Mouse (Mus musculus): ENCODE data around the gene Urb1.

The Urb1 gene

DNA sequence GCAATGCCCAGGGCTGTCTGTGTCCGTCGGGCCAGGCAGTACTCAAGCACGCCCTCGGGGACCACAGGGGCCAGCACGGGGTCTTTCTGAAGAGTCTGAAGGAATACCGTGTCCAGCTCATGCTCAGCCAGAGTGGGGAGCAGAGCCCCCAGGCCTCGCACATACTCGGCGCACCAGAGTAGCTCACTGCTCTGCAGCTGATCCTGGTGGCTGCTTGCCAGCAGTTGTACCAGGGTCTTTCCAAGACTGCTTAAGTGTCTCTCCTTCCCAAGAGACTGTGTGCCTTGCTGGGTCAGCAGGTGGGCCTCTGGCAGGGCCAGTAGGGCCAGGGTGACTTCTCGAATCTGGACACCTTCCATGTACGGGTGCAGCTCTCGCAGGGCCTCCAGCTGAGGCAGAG, 36.0 kb downstream of the Urb1 start:
- DNase-seq (ENCODE audit: low spot score in 2 of 2), result no peak

DNA sequence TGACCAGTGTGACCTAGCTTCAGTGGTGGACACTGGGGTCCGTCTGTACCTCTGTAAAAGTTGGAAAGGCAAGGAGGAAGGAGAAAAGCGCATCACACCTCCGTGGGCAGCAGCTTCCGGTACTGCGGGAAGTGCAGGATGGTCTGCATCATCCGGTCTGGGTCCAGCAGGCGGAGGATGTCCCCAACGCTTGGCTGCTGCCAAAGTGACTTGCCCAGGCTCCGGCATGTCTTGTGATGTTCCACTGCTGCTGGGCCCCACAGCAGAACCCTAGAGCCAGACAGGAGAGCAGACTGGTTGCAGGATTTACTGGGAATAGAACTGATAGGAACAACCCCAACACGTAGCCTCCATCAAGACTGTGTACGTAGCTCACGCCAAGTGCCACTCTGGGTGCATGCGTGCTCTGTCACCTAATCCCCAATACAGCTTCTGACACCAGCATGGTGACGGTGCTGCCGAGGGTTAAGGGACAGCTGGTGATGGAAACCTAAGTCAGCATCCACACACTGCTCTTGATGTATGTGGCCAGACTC, 43.2 kb downstream of the Urb1 start:
- DNase-seq (ENCODE audit: low spot score in 2 of 2), result no peak

DNA sequence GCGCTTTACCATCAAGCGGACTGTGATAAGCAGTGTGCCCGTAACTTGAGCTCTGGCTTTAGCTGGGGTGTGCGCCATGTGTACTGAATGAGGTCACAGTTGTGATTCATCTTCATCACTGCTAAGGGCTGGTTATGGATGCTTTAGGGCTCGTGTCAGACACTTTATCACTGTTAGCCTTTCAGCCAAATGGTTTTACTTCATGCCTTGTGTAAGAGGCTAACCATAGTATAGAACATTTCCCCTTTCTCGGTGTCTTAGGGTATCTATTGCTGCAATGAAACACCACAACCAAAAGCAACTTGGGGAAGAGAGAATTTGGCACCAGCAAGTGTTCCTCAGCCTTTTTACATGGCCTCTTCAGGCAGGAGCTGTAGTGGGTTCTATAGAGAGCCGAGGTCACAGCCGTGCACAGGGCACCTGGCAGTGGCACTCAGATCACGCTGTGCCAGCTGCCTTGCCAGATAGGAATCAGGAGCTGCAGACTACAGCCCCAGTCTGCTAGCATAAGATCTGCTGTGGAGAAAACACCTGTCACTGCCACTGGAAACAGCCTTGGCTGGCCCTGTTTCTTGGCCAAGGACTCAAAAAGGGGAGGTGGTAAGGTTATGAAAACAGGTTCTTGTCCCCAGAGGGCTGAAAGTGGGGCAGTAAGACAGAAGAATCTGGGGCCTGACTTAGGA, 44.9 kb downstream of the Urb1 start:
- DNase-seq (ENCODE audit: low spot score in 2 of 2), result no peak

DNA sequence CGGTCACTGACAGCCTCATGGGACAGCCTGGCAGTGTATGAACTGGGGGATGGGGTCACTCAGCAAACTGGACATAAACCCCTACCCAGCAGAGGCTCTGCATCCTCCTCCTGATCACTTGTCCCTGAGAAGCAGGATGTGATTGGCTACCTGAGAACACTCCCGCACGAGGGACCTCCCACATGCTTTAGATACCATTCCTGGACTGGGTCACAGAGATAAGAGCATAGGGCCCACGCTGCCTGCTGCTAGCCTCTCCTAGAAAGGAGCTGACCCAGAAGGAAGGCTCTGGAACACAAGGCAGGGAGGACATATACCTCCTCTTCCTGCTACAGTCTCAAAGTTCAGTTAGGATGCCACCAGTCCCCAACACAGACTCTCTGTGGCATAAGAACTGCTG, 49.7 kb downstream of the Urb1 start:
- DNase-seq (ENCODE audit: low spot score in 2 of 2), result peak; percentile 21 to 30

DNA sequence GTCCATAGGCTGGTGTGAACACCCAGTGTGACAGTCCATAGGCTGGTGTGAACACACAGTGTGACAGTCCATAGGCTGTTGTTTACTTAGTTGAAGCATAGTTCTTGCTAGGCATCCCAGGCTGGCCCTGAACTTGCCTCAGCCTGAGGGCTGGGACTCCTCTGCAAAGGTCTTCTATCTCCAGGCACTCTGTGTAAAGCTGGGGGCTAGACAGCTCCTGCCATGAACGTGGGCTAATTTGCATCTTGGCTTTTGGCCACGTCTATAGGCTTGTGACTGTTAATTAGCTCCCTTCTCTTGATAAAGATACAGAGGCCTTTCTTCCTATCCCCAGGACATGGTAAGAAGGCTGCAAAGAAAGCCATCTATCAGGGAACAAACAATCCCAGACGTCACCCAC, 50.9 kb downstream of the Urb1 start:
- DNase-seq (ENCODE audit: low spot score in 2 of 2), result no peak

DNA sequence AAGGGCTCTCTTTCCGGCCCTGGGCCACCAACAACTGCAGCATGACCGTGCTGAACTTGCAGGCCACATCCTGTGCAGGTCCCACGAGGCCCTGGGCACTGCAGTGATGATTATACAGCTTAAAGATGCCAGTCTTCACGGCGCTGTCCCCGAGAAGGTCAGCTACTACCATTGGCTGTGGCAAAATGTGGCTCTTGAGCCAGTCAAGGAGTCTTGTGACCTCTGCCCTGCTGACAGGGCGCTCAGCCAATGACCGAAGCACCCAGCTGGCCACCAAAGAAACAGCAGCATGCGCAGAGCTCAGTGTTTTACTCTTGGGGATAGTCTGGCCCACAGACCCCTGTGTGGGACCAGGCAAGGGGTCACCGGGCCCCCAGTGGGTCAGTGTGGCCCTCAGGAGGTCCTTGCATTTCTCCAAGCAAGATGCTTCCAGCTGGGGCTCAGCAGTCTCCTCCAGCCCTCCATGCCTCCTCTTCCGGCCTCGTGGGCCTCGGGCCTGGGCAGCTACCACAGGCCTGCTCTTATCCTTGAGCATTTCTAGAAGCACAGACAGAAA, 56.7 kb downstream of the Urb1 start:
- DNase-seq (ENCODE audit: low spot score in 2 of 2), result no peak

DNA sequence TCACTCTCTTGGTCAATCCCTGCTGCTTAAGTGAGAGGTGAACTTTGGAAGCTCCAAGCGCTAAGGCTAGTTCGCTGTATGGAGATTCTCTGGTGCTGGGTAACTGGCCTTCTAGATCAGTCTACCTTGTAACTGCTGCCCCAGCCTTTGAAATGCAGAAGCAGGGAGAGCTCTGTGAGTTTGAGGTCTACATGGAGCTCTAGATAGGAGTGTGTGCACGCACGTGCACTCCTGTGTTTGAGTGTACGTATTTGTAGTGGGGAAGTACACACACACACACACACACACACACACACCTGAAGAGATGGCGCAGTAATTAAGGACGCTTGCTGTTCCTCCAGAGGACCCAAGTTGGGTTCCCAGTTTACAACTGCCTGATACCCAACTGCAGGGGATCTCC, 62.0 kb downstream of the Urb1 start:
- DNase-seq (ENCODE audit: low spot score in 2 of 2), result no peak

DNA sequence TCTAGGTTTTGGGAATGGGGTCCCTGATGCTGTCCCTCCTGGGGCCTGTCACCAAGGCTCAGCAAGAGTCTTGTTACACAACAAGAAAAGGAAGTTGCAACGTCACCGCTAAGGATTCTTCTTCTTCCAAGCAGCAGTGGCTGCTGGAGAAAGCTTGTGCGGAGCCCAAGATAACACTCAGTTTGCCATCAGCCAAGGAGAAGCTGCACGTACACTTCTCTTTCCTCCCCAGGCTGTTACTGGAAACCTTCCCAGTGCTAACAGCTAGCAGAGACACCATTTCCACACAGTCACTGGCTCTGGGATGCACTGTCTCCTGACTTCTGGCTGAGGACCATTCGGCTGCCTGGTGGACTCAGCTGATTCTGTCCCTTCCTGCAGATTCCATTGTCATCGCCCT, 63.1 kb downstream of the Urb1 start:
- DNase-seq (ENCODE audit: low spot score in 2 of 2), result no peak

DNA sequence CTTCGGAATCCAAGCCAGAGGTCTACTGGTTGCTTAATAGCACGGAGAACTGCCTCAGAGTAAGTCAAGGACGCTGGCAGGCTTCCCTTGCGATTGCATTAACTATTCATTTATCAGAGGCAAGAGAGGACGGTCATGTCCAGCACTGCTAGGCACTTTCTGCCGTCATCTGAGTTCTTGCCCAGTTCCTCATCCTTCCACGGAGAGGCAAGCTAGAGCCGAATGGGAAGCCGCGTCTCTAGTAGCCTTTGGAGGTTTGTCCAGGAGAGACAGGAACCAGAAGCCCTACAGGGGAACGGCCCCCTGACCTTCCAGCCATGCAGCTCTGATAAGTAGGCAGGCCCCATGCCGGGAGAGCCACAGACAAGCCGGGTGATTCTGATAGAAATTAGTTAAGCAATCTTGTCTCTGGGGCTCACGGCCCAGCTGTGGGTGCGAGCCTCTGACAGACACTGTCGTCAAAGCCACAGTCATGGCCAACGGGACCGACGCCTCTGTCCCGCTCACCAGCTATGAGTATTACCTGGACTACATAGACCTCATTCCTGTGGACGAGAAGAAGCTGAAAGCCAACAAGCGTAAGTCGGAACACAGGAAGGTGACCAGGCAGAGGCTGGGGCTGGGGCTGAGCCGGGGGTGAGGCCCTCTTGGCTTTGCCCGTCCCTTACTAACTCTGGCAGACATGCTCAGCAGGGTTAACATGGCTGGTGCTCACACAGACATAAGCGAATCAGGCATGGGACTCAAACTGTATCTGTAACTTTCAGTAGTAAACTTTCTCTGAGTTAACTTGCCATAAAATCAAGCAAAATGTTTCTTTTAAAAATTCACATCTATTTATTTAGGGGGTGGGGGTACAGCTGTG, 71.9 kb downstream of the Urb1 start, which contains the start of gene Mrap:
Mrap (plus strand) TSS at position 116 of the 865 bp plus-strand sequence.
- no peak for DNase-seq (ENCODE audit: low spot score in 2 of 2)

DNA sequence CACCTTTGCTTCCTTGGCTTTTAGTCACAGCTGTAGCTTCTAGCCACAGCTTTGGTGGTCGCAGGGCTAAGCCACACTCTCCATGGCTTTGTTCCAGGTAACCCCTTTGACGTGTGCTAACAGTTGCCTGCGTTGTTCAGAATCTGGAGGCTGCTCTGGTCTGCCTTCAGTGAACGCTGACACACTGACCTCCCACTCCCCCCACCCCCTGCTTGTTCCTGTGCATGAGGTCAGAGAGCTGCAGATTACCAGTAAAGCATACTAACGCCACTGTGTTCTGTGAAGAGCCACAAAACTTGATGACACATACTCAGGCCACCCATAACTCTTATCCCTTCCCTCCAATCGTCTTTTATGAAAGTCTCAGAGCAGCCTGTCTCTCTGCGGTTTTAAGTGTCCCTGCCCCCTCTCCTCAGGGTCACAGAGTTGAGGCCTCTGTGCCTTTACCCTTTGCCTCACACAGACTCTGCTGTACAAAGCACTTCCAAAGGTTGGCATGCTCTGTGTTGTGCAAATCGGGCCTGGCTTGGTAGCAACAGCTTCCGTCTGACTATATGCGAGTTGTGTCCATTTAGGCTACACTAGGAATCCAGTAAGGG, 73.4 kb downstream of the Urb1 start:
- no peak for DNase-seq (ENCODE audit: low spot score in 2 of 2)

DNA sequence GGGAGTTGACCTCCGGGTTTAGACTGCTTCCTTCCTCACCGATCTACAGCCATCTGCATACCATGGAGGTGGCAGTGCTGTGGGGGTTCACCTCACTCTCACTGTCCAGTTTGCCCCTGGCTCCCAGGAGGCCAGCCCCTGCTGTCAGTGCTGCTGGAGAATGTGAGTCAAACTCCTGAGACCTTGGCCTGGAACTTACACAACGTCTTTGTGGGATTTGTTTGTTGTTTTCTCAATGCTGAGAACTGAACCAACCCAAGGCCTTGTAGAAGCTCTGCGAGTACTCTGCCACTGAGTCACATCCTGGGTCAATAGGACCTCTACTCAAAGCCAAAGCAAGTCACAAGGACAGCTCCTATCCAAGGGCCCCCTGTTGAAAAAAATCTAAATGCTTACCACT, 74.6 kb downstream of the Urb1 start:
- no peak for DNase-seq (ENCODE audit: low spot score in 2 of 2)

DNA sequence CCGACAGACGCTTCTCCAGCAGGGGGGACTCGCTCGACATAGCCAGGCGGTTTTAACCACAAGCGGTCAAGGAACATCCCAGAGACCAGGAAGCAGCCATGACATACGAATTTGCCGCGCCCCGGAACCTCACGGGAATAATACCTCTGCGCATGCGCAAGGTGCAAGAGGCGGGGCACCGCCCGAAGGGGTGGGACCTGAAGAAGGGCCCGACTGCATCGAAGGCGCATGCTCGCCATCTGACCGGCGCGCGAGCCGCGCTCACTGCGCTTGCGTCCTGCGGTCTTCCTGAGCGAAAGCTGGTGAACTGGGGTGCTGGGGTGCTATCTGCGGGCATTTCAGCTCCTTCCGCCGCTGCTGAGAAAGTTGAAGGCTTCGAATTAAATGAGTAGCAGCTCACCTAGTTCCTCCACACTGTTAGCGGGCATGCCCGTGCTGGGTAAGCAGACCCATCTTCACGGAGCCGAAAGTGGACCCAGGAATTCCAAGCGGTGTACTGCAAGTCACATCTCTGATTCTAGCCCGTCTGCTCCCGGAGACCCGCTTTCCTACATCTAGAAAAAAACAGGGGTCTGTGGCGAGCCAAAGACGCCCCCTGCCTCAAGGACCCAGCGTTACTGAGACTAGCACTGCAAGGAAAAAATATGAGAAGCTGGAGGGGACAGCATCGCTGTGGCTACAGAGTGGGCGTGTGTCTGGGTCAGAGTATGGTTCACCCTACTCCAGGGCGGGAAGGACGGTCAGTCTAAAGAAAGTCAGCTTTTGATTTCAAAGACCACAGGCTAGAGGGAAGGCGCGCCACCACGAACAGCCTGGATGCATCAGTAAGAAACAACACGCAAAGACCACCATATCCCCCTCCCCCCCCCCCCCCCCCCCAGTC, 82.7 kb downstream of the Urb1 start, which contains the start of gene Mis18a:
Mis18a (minus strand) TSS at position 172 of the 883 bp plus-strand sequence.
- DNase-seq (ENCODE audit: low spot score in 2 of 2), result peak; percentile 90 to 94

DNA sequence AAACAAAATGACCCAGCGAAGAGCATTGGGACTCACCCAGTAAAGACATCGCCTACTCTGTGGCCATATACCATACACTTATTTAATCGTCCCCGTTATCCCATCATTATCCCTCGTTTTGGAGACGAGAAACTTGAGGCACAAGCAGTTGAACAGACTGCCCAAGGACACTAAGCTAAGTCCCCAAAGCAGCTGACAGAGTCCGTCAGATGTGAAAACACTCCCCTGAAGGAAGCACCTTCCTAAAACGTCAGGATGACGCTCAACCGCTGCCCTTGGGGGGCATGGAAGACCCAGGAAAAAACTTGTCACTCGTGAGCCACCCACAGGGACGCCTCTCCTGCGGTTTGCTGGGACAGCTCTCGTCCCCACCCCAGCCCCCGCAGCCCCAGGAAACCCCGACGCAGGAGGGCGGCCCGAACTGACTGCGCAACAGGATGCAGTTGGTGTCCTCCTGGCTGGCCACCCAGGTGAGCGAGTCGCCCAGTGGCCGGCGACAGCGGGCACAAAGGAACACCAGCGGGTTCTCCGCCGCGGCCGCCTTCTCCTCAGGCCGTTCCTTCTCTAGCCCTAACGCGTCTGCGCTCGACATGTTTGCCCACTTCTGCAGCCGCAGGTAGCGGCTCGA, 83.5 kb downstream of the Urb1 start:
- DNase-seq (ENCODE audit: low spot score in 2 of 2), result no peak

DNA sequence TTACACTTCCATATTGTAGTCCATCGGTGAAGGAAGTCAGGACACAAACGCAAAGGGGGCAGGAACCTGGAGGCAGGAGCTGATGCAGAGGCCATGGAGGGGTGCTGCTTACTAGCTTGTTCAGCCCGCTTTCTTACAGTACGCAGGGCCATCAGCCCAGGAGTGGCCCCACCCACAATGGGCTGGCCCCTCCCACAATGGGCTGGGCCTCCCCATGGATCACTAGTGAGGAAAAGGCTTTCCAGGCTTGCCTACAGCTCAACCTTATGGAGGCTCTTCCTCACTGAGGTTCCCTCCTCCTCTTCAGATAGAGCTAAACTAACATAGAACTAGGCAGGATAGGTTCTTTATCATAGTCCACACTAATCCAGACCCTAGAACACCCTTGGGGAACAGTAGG, 86.2 kb downstream of the Urb1 start:
- DNase-seq (ENCODE audit: low spot score in 2 of 2), result no peak

DNA sequence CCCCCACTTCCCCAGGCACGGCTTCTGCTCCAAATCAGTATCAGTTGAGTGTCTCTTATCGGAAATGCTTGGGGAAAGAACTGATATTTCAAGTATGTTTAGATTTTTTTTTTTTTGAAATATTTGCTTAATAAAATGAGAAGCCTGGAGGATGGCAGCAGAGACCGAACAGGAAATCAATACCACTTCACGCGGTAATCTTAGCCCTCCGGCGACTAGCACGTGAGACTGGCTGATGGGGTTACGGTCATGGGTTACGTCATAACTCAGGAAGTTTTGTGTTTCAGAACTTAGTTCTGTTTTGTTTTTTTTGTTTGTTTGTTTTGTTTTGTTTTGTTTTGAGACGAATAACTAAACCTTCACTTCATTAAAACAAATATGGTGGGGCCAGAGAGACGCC, 99.9 kb downstream of the Urb1 start:
- no peak for DNase-seq (ENCODE audit: low spot score in 2 of 2)

DNA sequence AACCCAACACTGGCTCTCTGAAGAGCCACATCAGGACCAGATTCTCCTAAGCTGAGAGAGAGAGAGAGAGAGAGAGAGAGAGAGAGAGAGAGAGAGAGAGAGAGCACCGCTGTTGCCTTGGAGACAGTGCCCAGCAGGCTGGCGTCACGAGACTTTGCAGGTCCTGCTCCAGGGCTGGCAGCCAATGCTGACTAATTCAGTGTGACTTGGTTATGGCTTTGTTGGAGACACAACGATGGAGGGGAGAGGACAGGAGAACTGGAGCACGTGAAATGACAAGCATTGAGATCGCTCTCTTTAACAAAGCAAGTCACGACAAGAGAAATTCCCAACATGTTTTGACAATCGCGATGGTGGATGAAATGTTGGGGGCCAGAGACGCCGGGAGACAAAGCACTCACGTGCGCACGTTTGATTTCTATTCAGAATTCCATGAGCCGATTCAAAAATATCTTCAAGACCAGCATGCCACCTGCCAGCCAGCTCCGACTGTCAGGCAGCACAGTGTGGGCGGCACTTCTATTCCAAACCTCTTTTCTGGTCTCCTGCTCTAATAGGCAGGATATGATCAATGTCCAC, 100.4 kb downstream of the Urb1 start:
- DNase-seq (ENCODE audit: low spot score in 2 of 2), result no peak

DNA sequence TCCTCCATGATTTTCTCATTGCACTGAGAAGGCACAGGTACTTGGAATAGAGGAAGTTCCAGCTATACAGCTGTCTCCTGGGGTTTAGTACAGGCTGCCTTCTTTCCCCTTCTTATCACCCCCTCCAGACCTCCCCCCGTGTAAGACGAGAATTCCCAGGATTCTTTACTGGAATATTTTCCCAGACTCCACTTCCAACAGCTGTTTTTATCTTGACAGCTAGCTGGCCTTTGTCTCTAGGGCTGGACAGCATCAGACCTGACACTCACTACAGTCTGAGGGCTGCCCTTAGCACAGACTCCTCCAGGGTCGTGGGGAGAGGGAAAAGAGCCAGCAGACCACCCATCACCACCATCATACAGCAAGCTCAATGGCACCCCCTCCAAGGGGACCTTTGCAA, 103.9 kb downstream of the Urb1 start:
- no peak for DNase-seq (ENCODE audit: low spot score in 2 of 2)

DNA sequence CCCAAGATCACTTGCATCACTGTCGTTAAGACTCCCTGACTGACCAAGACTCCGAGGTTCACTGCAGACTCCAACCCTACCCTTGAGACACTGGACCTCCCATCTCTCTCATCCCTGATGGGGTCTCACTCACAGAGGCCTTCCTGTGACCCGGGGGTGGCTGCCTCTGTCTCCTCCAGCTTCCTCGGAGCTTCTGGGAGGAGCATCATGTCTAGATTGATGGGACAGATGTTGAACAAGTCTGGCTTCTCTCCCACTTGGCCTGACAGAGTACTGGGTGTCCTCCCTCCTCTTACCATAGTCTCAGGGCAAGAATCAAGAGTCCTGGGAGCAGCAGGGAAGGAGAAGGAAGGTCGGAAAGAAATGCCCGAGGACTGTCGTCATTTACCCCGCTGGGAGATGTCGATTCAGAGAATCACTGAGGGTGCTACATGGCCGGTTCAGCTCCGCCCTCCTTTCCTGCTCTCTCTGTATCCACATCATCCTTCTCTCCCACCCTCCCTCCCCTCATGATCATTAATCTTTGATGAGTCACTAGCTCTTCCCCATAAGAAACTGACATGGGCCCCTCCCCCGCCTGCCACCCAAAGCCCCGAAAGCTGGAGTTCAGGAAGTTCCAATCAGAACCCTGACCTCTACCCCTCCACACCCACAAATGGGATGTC, 105.9 kb downstream of the Urb1 start:
- DNase-seq (ENCODE audit: low spot score in 2 of 2), result no peak

DNA sequence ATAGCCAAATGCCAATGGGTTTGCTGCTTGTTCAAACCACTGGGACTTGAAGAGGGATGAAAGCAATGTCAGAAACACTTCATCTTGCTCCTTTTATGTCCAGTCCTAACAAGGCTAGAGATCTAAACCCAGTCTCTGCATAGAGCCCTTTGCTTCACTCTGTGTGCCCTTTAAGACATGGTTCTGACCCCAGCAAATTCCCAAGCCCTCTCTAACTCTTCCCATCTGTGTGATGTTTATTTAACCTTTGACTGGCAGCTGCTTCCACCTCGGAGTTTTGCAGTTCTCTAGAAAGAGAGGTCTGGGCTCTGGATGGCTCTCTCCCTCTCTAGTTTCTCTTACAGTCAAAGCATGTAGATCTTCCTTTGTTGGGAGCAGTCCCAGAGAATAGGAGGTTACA, 106.6 kb downstream of the Urb1 start:
- DNase-seq (ENCODE audit: low spot score in 2 of 2), result no peak

DNA sequence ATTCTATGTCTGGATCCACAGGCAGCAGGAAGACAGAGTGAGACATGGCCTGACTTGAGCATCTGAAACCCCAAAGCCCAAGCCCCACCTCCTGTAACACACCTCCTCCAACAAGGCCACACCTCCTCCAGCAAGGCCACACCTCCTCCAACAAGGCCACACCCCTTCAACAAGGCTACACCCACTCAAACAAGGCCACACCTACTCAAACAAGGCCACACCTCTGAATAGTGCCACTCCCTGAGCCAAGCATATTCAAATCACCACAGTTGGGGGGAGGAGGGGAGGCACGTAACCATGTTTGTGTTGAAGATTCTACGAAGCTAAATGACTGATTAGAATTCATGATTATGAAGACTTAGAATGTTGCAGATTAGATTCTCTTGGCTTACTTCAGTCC, 108.7 kb downstream of the Urb1 start:
- DNase-seq (ENCODE audit: low spot score in 2 of 2), result no peak
